Mouse (Mus musculus) testis, adult 2 months (tissue): ENCODE results near the gene Tnfrsf11a.

ENCODE experiments used
- CTCF ChIP-seq: fragments of 200-500 bp; IDR thresholded peaks from 2 replicates; pipeline ENCODE4 v1.5.1; 2012; ENCODE audit warnings: low read depth, mild to moderate bottlenecking, inconsistent platforms, low read length, moderate library complexity; ENCODE audit not compliant: control insufficient read depth, insufficient read depth, insufficient replicate concordance
- POLR2A ChIP-seq: fragments of 200-500 bp; IDR thresholded peaks from 2 replicates; pipeline ENCODE4 v1.6.1; 2012; ENCODE audit warnings: low read depth, mild to moderate bottlenecking, inconsistent platforms, low read length, moderate library complexity; ENCODE audit not compliant: control insufficient read depth

DNA sequence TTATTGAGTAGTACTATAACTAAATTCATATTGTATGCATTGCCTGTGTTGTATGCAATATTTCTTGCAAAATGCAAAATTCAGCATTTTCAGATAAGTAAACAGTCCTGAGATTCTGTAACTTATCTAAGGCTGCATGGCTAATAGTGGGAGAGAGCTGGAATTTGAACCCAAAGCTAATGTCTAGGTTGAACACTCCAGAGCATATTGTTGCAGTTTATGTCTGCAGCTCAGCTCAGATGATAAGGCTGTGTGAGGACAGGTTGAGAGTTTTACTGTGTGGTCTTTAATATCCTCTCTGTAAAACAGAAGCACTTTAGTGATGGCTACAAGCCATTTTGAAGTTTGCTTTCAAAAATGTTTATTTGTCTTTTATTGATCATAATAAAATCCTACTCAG is 41.0 kb upstream of the Tnfrsf11a start:
- TF ChIP-seq POLR2A (no peak), CTCF (no peak)
